Mouse (Mus musculus) kidney, adult 8-10 months (tissue): Measurements from ENCODE around the gene Zfp111.

ENCODE experiments used
- DNase-seq, 2 experiments: peaks; one replicate each; pipeline ENCODE4 v3.0.0; 2022

Zfp111 gene

GRCm38 (mm10) chr7:24211343-24211742 is at the start of gene Zfp111:
Zfp111 (minus strand) TSS chr7:24211443.
- no peak for DNase-seq

GRCm38 (mm10) chr7:24260000-24260312 is 48.7 kb upstream of the Zfp111 start:
- no peak for DNase-seq

GRCm38 (mm10) chr7:24259306-24259999 is 48.2 kb upstream of the Zfp111 start:
- DNase-seq: no peak

- peak; percentile 89 to 90 for DNase-seq
These were observed 43.6 kb upstream of the Zfp111 start, which contains the start of gene Zfp108 for GRCm38 (mm10) chr7:24254633-24255474. Zfp108 (plus strand) TSS chr7:24254794.

GRCm38 (mm10) chr7:24253779-24254615 is 42.8 kb upstream of the Zfp111 start:
- no peak for DNase-seq

GRCm38 (mm10) chr7:24237040-24237791 is 26.0 kb upstream of the Zfp111 start, which contains the start of gene Zfp109:
Zfp109 (minus strand) TSS chr7:24237560.
- DNase-seq: peak; percentile 52 to 68

- no peak for DNase-seq
These were observed 947 bp downstream of the Zfp111 start for GRCm38 (mm10) chr7:24210296-24210695.

- DNase-seq: no peak
These were observed 2.9 kb downstream of the Zfp111 start for GRCm38 (mm10) chr7:24208282-24208886.

GRCm38 (mm10) chr7:24207488-24208261 is 3.6 kb downstream of the Zfp111 start:
- peak; percentile 74 to 76 for DNase-seq

GRCm38 (mm10) chr7:24196961-24197360 is 14.3 kb downstream of the Zfp111 start:
- DNase-seq: no peak

GRCm38 (mm10) chr7:24193157-24193556 is 18.1 kb downstream of the Zfp111 start:
- no peak for DNase-seq

- no peak for DNase-seq
These were observed 19.9 kb downstream of the Zfp111 start for GRCm38 (mm10) chr7:24191361-24191760.

- no peak for DNase-seq
These were observed 21.7 kb downstream of the Zfp111 start for GRCm38 (mm10) chr7:24189571-24189944.

- no peak for DNase-seq
These were observed 22.2 kb downstream of the Zfp111 start for GRCm38 (mm10) chr7:24188901-24189570.

GRCm38 (mm10) chr7:24187611-24188010 is 23.6 kb downstream of the Zfp111 start:
- DNase-seq: no peak

GRCm38 (mm10) chr7:24175337-24175711 is 35.9 kb downstream of the Zfp111 start:
- DNase-seq: no peak

- DNase-seq: peak; percentile 31 to 36
These were observed 36.5 kb downstream of the Zfp111 start, which contains the start of gene Zfp114 for GRCm38 (mm10) chr7:24174618-24175336. Zfp114 (plus strand) TSS chr7:24175060.

- DNase-seq: no peak
These were observed 39.1 kb downstream of the Zfp111 start for GRCm38 (mm10) chr7:24172191-24172590.

GRCm38 (mm10) chr7:24153272-24153671 is 58.0 kb downstream of the Zfp111 start:
- peak; percentile 17 to 55 for DNase-seq
